Mouse (Mus musculus) bone marrow, adult 2 months (tissue): ENCODE data around the gene Immp2l. TPM values are rescaled to one million over a fixed set of nuclear protein-coding genes. Genes with fewer than 3 reads are reported as not detected.

Experiments
- H3K27ac ChIP-seq: fragments of 200-500 bp; 2 replicates; pipeline ENCODE4 v1.5.1; 2012; ENCODE audit warnings: low read depth, mild to moderate bottlenecking, control low read depth, inconsistent platforms, low read length; ENCODE audit not compliant: control insufficient read depth, poor library complexity, insufficient read depth
- H3K4me1 ChIP-seq: fragments of 200-500 bp; 2 replicates; pipeline ENCODE4 v1.6.1; 2011; ENCODE audit warnings: low read length; ENCODE audit not compliant: control insufficient read depth, insufficient read depth
- H3K4me3 ChIP-seq: fragments of 200-500 bp; replicated peaks from 2 replicates; pipeline ENCODE3; 2011; ENCODE audit warnings: mild to moderate bottlenecking, low read depth, low read length, control low read depth; ENCODE audit not compliant: control insufficient read depth
- CTCF ChIP-seq: fragments of 200-500 bp; IDR thresholded peaks from 2 replicates; pipeline ENCODE4 v1.5.1; 2011; ENCODE audit warnings: low read length, control low read depth; ENCODE audit not compliant: control insufficient read depth, insufficient read depth
- POLR2A ChIP-seq: fragments of 200-500 bp; IDR thresholded peaks from 2 replicates; pipeline ENCODE4 v1.6.1; 2011; ENCODE audit warnings: low read depth, mild to moderate bottlenecking, control low read depth, low read length, borderline replicate concordance; ENCODE audit not compliant: control insufficient read depth
- WGBS: fragments of 180-500 bp; shearing (Covaris S2); methylation state at CpG from one replicate; pipeline ENCODE4 v1.1.7; 2018; 5-methylcytosine and 5-hydroxymethylcytosine counted together
- polyA plus RNA-seq: library from polyadenylated mRNA; stranded (reverse); fragments of >200 nt; gene quantifications from 2 replicates; pipeline ENCODE4 v1.2.4, GENCODE M21; 2011; ENCODE audit warnings: low replicate concordance; ENCODE audit not compliant: missing spikeins, insufficient read depth, insufficient read length

Immp2l gene
- polyA plus RNA-seq, 1 experiment, result not detected

- WGBS, result 74% methylated on average over 1 of the region's 1 CpGs
- no peak overlapping the region for H3K4me3 ChIP-seq
- TF ChIP-seq POLR2A (no peak), CTCF (no peak)
- no peaks in the 10 kb centered on the region for H3K4me1 ChIP-seq
- no peak overlapping the region for H3K27ac ChIP-seq
Measured at GRCm38 (mm10) chr12:41170051-41170450, 146.2 kb downstream of the Immp2l start.

DNA sequence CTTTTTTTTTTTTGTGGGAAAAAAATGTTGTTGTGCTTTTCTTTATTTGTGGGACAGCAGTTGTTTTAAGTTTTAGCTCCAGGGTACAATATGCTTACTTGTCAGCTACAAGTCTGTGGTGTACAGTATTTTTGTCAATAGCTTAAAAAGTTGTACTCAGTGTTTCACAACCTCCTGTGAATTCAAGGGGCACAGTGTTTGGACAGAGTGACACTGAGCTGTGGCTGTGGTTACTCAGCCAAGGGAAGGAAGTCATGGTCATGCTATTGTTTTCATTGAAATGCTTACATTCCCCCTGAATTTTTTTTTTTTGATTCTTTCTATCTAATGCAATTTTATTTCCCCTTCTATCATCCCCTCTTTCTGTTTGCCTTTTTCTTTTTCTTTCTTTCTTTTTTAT, 159.0 kb downstream of the Immp2l start:
- no peak overlapping the region for H3K4me3 ChIP-seq
- TF ChIP-seq CTCF, result no peak
- no peak for TF ChIP-seq POLR2A
- no peak overlapping the region for H3K27ac ChIP-seq
- no peaks in the 10 kb centered on the region for H3K4me1 ChIP-seq

DNA sequence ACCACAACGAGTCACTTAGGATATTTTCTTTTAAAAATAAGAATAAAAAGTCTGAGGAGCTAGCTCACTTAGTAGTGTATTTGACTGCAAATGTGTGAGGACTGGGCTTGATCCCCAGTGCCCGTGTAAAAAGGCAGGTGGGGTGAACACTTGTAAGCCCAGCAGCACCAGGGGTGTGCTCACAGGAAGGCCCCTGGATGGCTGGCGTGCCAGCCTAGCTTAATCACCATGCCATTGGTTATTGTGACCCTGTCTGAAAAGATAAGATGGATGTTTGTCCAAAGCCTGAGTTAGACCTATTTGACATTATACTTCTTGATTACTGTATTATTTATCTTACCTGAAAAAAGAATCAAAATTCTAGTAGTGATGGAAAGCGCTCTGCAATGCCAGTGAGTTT, 161.2 kb downstream of the Immp2l start:
- no peak overlapping the region for H3K4me3 ChIP-seq
- H3K4me1 ChIP-seq, result no peaks in the 10 kb centered on the region; the same call in 1 of the 2 replicates
- WGBS, result 70% methylated on average over 4 of the region's 4 CpGs
- no peak overlapping the region for H3K27ac ChIP-seq
- TF ChIP-seq CTCF (no peak), POLR2A (no peak)

- H3K4me1 ChIP-seq, result no peaks in the 10 kb centered on the region; the same call in 1 of the 2 replicates
- H3K4me3 ChIP-seq, result no peak overlapping the region
- H3K27ac ChIP-seq, result no peak overlapping the region
- WGBS, result 56% methylated on average over 6 of the region's 6 CpGs
- no peak for TF ChIP-seq CTCF
- no peak for TF ChIP-seq POLR2A
Measured at GRCm38 (mm10) chr12:41185509-41185908, 161.6 kb downstream of the Immp2l start.

GRCm38 (mm10) chr12:41192829-41193228, 168.9 kb downstream of the Immp2l start:
- no peak overlapping the region for H3K27ac ChIP-seq
- WGBS, result 67% methylated on average over 3 of the region's 3 CpGs
- H3K4me1 ChIP-seq, result no peaks in the 10 kb centered on the region; the same call in 1 of the 2 replicates
- TF ChIP-seq CTCF, result no peak
- no peak for TF ChIP-seq POLR2A
- H3K4me3 ChIP-seq, result no peak overlapping the region

DNA sequence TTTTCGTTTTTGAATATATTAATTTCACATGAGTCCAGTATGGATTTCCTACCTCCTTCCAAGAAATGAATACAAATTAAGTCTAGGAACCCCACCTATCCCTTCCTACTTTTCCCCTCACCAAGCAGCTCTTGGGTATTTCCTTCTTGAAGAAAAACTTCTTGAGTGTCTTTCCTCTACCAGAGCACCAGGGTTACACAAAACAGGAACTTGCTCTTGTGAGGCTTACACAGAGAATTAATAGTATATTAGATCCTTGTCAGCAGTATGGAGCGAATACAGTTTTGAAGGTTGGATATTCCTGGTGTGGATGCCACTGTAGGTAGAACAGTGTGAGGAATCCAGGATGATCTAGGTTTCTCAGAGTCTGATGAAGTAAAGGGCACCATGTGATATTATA, 172.5 kb downstream of the Immp2l start:
- WGBS, result 46% methylated on average over 2 of the region's 2 CpGs
- no peak for TF ChIP-seq CTCF
- TF ChIP-seq POLR2A, result no peak
- Histone ChIP-seq H3K4me1 (no peaks in the 10 kb centered on the region; the same call in 1 of the 2 replicates), H3K27ac (no peak overlapping the region), H3K4me3 (no peak overlapping the region)

DNA sequence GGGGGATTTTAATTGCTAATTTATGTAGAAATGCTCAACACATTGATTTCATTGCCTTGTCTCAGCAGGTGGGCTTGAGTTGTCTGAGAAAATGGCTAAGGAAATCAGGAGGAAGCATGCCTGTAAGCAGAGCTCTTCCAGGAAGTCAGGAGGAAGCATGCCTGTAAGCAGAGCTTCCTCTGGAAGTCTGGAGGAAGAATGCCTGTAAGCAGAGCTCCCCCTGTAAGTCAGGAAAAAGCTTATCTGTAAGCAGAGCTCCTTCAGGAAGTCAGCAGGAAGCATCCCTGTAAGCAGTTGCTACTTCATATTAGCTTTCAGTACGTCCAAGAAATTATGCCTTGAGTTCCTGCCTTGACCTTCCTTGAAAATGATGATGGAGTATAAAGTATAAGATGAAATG, 191.3 kb downstream of the Immp2l start:
- H3K4me3 ChIP-seq, result no peak overlapping the region
- no peak overlapping the region for H3K27ac ChIP-seq
- WGBS, result 47% methylated on average over 1 of the region's 1 CpGs
- H3K4me1 ChIP-seq, result no peaks in the 10 kb centered on the region
- TF ChIP-seq CTCF (no peak), POLR2A (no peak)

DNA sequence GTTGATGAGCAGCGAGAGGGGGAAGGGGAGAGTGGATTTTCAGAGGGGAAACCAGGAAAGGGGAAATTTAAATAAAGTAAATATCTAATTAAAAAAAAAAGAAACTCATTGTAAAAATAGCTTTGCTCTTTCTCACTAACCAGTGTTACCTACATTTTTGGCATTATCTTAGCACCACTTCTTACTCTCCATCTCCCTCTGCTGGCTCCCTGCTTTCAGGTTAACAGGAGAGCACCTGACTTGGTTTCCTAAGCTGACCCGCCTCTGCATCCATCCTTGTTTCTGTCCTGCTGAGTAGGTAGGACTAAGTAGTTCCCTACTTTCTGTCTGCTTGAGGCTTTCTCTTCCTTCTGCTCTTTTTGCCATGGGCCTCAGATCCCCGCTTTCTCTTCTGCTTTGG, 198.0 kb downstream of the Immp2l start:
- no peak for TF ChIP-seq POLR2A
- TF ChIP-seq CTCF, result no peak
- H3K4me3 ChIP-seq, result no peak overlapping the region
- no peaks in the 10 kb centered on the region for H3K4me1 ChIP-seq
- H3K27ac ChIP-seq, result no peak overlapping the region
- 77% methylated on average over 3 of the region's 3 CpGs for WGBS

GRCm38 (mm10) chr12:41223686-41224085, 199.8 kb downstream of the Immp2l start:
- Histone ChIP-seq H3K4me1 (no peaks in the 10 kb centered on the region), H3K4me3 (no peak overlapping the region), H3K27ac (no peak overlapping the region)
- TF ChIP-seq CTCF, result no peak
- no peak for TF ChIP-seq POLR2A
- 75% methylated on average over 1 of the region's 1 CpGs for WGBS
